Mouse (Mus musculus): ENCODE measurements around the gene Phactr1. TPM values are rescaled to one million over a fixed set of nuclear protein-coding genes. Genes with fewer than 3 reads are reported as not detected.

Phactr1 gene
- total RNA-seq, 2 experiments from 2014 or later, result 301 to 307 TPM

- DNase-seq (ENCODE audit: low spot score in 2 of 2), result no peak
Measured at GRCm38 (mm10) chr13:42968537-42968936, 288.1 kb downstream of the Phactr1 start.

- DNase-seq (ENCODE audit: low spot score in 2 of 2), result no peak
Measured at GRCm38 (mm10) chr13:42973561-42973960, 293.1 kb downstream of the Phactr1 start.

DNA sequence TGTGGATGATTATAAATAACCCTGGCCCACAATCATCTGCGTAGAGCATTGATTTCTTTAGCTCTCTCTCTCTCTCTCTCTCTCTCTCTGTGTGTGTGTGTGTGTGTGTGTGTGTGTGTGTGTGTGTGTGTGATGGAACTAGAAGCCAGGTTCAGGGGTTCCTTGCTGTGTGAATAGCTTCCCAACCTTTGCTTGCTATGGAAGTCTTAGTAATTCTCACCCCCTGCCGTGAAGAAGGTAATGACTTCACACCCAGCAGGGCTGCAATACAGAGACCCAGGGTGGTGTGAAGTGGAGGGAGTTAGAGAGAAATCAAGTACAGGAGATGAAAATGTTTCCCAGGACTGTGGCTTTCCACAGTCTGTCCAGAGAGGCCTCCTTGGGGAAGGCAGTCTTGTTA lies 293.5 kb downstream of the Phactr1 start:
- DNase-seq (ENCODE audit: low spot score in 2 of 2), result no peak

DNA sequence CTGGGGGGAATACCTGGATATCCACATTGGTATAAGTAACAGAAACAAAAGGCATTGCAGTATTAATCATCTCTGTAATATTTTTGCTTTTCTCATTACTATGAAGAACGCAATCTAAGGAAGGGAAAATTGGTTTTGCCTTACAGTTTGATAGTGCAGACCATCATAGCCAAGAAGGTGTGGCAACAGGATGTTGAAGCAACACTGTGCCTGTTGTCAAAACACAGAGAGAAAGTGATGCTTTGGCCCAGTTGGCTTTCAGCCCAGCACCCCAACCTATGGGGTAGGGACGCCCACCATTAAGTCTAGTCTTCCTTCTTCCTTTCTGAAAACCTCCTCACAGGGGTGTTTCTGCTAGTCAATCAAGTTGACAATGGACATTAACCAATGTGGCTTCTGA lies 294.1 kb downstream of the Phactr1 start:
- no peak for DNase-seq (ENCODE audit: low spot score in 2 of 2)

DNA sequence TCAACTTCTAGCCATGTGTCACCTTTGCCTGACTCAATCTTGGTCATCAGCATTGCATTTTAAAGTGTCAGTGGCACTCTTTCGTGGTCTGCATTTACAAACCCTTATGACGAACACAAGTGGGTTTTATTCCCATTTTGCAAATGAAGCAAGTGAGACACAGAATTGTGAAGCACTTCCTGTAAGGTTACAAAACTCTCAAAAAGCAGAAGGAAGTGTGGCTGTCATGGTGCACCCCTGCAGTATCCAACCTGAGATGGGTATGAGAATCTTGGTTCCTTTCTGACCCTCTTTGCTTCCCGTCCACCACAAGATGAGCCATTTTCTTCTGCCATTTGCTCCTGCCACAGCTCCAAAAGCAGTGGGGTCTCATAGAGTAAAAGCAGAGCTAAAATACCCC lies 295.7 kb downstream of the Phactr1 start:
- DNase-seq (ENCODE audit: low spot score in 2 of 2), result no peak

- no peak for DNase-seq (ENCODE audit: low spot score in 2 of 2)
Measured at GRCm38 (mm10) chr13:42976967-42977366, 296.5 kb downstream of the Phactr1 start.

- DNase-seq (ENCODE audit: low spot score in 2 of 2), result no peak
Measured at GRCm38 (mm10) chr13:42980581-42980980, 300.2 kb downstream of the Phactr1 start.

DNA sequence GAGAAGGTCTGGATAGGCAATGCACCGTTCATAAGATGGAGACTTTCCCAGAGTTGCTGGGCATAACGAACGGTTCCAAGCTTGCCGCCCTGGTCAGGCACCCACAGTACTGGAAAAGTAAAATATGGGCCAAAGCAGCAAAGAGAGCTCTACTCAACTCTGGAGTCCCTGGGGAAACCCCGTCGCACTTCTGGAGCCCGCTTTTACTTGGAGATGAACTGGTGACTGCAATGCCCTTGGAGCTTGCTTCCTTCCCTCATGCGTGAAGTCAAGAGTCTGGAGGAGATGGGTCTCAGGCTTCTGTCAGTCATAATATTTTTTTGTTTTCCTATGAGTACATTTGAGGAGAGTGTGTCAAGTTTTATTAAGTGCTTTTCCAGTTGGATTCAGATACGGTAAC lies 302.2 kb downstream of the Phactr1 start:
- no peak for DNase-seq (ENCODE audit: low spot score in 2 of 2)

DNA sequence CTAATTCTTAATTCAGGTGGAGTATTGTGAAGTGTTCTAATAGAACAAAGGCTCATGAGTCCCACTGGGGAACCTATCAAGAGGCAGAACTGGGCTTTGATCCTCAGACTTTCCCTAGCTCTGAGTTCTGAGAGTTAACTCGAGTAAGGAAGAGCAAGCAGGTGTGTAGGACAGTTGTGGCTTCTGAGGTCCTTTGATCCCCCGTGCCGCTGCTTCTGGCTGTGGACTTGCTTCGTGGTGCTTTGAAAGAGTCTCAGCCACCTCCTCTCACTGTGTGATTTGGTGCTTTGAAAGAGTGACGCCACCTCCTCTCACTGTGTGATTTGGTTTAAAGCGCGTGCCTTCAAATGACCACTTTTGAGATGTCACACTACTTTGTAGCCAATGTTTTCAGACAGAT lies 305.4 kb downstream of the Phactr1 start:
- DNase-seq (ENCODE audit: low spot score in 2 of 2), result no peak

DNA sequence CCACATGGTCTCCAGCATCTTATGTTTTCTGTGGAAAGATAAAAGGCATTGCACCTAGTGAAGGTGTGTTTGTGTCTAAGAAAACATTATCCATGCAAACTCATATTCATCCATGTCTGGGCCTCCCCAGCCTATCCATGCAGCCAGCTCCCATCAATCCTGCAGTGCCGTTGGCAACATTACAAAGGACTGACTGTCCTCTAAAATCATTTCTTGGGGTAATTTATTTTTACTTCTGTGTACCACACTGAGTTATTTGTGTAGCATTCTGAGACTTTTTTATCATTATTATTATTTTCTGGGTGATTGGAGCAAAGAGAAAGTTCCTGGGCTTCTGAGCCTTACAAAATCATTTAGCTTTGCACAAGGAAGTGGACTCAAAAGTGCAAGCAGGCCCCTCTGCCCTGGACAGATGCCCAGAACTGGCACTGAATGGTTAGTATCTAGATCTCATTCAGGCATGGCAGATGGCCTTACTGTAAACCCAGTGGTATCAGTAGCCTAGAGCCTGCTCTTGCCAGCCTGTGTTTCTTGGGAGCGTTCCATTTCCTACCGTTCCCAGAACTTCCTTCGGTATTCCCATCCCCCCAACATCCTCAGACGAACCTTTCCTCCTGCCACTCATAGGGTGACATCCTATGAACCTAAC lies 307.6 kb downstream of the Phactr1 start:
- DNase-seq (ENCODE audit: low spot score in 2 of 2), result no peak

DNA sequence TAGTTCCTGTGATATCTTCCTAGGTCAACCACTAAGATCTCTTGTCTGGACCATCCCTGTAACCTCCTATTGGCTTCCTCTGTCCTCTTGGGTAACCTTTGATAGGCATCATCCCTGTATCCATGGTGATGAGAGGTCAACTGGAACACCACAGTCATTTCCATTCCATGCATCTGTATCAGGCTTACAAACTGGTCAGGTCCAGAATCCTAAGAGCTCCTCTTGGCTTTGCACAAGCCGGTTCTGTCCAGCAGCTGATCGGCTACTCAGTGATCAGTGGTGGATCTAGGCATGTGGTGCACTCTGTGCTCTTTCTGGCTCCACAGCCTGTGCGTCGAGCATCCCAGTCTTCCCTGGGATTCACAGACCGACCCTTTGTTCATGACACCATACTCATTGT lies 309.1 kb downstream of the Phactr1 start:
- DNase-seq (ENCODE audit: low spot score in 2 of 2), result no peak

DNA sequence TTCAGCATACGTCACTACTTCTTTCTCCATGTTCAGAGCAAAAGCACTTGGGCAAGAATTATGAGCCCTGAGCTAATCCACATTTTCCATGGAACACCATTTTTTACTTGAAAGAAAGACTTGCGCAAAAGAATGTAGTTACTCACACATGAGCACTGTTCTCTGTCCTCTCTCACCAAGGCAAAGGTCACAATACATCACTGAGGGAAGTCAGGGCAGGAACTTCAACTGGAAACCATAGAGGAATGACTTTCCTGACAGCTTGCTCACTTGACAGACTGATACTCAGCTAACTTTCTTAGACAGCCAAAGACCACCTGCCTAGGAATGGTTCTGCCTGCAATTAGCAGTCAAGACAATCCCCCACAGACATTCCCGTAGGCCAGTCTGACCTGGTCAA lies 309.6 kb downstream of the Phactr1 start:
- no peak for DNase-seq (ENCODE audit: low spot score in 2 of 2)

GRCm38 (mm10) chr13:42990493-42991111 lies 310.2 kb downstream of the Phactr1 start:
- no peak for DNase-seq (ENCODE audit: low spot score in 2 of 2)

GRCm38 (mm10) chr13:42991164-42991563 lies 310.7 kb downstream of the Phactr1 start:
- DNase-seq (ENCODE audit: low spot score in 2 of 2), result no peak

DNA sequence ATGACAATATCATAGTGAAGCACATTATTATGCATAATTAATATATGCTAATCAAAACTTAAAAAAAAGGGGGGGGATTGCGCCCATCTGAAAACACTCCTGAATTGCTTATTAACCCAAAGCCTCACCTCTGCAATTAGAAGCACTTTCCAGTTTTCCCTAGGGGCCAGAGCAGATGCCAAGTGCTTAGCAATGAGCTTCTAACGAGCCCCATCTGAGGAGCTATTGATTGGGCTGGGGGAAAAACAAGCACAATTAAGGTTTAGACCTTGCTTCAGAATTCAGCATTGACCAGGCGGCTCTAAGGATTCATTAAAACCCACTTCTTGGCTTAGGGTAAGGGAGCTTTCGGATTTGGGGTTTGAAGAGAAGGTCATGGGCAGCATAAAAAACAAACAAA lies 311.9 kb downstream of the Phactr1 start:
- no peak for DNase-seq (ENCODE audit: low spot score in 2 of 2)

- DNase-seq (ENCODE audit: low spot score in 2 of 2), result no peak
Measured at GRCm38 (mm10) chr13:42994276-42994675, 313.9 kb downstream of the Phactr1 start.

- DNase-seq (ENCODE audit: low spot score in 2 of 2), result no peak
Measured at GRCm38 (mm10) chr13:42996188-42996587, 315.8 kb downstream of the Phactr1 start.

DNA sequence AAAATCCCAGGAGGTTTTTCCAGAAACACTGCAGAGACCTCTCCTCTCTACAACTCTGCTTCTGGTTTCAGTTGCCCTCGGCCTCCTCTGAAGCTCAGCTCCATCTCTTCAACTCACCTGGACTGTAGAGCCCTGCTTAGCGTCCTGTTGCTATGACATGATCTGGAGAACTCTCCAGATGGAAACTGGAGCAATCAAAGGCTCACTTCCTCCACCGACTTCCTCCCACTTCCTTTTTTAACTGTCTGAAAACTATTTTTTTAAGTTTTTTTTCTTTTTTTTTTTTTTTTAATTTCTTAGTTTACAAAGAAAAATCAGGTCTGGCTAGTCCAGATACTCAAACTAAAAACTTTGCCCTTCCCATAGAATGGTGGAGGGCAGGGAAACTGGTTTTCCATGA lies 318.9 kb downstream of the Phactr1 start:
- DNase-seq (ENCODE audit: low spot score in 2 of 2), result no peak

DNA sequence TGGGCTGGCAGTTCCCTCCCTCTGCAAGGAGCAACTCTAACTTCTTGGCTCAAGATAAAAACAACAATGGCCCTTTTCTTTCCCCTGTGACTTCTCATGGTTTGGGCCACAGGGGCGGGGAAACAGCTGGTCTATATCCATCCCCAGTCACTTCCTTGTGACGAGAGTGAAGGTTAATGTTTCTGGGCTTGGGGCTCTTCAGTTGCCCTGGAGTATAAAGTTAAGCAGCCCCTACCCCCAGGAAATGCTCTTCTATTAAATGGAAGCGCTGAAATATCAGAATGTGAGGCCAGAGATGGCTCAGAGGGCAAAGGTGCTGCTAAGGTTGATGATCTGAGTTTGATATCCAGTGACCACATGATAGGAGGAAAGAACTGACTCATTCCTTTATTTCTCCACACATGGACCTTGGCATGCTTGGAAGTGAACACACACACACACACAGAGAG lies 324.7 kb downstream of the Phactr1 start:
- DNase-seq (ENCODE audit: low spot score in 2 of 2), result no peak

GRCm38 (mm10) chr13:43008466-43008865 lies 328.0 kb downstream of the Phactr1 start:
- no peak for DNase-seq (ENCODE audit: low spot score in 2 of 2)

DNA sequence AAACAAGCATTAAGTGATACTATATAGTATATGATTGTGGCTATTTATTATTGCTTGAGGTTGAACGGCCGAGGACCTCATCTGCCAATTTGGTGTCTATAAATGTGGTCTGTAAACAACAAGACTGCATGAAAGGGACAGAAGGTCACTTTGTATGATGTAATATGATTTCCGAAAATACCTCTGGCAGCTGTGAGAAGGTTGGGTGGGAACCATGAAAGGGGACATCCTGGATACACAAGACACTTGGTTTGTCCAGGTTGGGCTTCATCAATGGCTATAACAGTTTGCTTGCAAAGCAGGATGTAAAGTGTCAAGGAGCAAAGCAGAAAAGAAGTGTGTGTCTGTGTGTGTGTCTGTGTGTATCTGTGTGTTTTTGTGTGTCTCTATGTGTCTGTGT lies 329.2 kb downstream of the Phactr1 start:
- no peak for DNase-seq (ENCODE audit: low spot score in 2 of 2)

DNA sequence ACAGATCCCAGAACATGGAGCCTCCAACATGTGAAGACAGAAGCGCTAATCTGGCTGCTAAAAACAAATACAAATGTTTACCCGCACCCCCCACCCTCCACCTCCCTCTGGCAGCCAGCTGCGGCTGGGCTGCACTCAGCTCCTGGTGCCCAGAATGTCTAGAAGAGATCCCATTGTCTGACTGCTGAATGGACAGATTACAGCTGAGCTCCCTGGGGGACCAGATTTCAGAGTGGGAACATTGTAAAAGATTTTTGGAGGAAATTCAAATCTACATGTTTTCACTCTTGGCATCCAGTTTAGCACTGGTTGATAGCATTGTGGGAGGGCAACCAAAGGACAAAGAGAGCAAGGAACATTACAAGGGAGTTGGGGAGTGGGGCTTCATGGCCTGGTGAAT lies 331.1 kb downstream of the Phactr1 start:
- DNase-seq (ENCODE audit: low spot score in 2 of 2), result peak in 1 of 2 experiments; percentile 65

GRCm38 (mm10) chr13:43013984-43014383 lies 333.6 kb downstream of the Phactr1 start:
- no peak for DNase-seq (ENCODE audit: low spot score in 2 of 2)

Measured in layer of hippocampus, adult 18-20 months (tissue).